Mouse (Mus musculus) heart, postnatal 0 days (tissue): ENCODE data around the gene Dusp22.

Source experiments
- CTCF ChIP-seq: IDR thresholded peaks from 2 replicates; pipeline ENCODE4 v1.5.1; 2016; ENCODE audit warnings: antibody characterized with exemption, control low read depth, low read depth
- EP300 ChIP-seq: IDR thresholded peaks from 2 replicates; pipeline ENCODE4 v1.6.1; 2016; ENCODE audit warnings: antibody characterized with exemption, low read depth

DNA sequence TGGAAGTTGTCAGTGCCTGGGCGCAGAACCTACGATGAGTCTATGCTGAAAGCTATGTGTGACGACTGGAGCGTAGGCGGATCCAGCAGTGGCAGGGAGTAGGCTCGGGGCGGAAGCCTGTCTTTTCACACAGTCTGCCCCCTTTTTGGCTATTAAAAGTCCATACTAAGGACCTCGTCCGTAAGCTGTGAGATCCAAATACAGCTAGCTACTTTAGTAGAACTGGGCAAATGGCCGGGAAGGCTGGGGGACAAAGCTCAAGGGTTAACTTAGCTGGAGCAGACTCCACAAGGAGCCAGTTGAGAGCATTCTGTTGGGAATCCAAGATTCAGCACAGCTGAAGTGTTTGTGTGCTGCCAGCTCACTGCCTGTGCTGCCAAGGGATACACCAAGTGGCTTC is 6.7 kb downstream of the Dusp22 start:
- TF ChIP-seq EP300 (no peak), CTCF (no peak)
